Comparison of ENCODE assay signal across 22 mouse cellular contexts in the genomic region with DNA sequence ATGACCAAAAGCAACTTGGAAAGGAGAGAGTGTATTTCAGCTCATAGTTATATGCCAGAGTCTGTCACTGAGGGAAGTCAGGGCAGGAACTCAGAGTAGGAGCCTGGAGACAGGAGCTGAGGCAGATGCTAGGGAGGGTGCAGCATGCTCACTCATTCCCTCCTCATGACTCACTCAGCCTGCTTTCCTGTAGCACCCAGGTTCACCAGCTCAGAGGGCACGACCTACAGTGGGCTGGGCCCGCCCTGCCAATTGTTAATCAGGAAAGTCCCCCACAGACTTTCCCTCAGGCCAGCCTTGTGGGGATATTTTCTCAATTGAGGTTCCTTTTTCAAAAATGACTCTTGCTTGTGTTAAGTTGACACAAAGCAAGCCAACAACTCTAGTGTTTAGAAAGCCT.
"Had no signal": no experiment of that assay in that cellular context is flagged by ENCODE, and none has a peak within 500 bp of the region (broad histone marks: within the 10 kb centered on the region; RNA-seq: fewer than 3 reads in every experiment).

No protein-coding gene starts in this region.

- H3K4me1 ChIP-seq: limb, embryonic 10.5 days; limb, embryonic 13.5 days; lung, embryonic 15.5 days; midbrain, embryonic 10.5 days; midbrain, embryonic 13.5 days; neural tube, embryonic 12.5 days; neural tube, embryonic 15.5 days; stomach, embryonic 15.5 days had no signal

- H3K4me2 ChIP-seq: limb, embryonic 13.5 days; lung, embryonic 15.5 days; midbrain, embryonic 13.5 days; neural tube, embryonic 12.5 days; neural tube, embryonic 15.5 days; stomach, embryonic 15.5 days had no signal

- H3K27me3 ChIP-seq: limb, embryonic 13.5 days; lung, embryonic 15.5 days; megakaryocyte, embryonic 14.5 days; midbrain, embryonic 13.5 days; neural tube, embryonic 12.5 days; neural tube, embryonic 15.5 days; stomach, embryonic 15.5 days had no signal

- DNase-seq: kidney, adult 9 months; kidney, postnatal 14 days; layer of hippocampus, adult 9-11 months; liver; liver, postnatal 0 days; lung, postnatal 10 days; lung, postnatal 36 days; retina, postnatal 1 day; right cerebral cortex, postnatal 25 days; spleen, adult 18-20 months; thymus, postnatal 25 days had no signal

- H3K9me3 ChIP-seq: limb, embryonic 10.5 days; limb, embryonic 13.5 days; lung, embryonic 15.5 days; megakaryocyte, embryonic 14.5 days; midbrain, embryonic 10.5 days; midbrain, embryonic 13.5 days; neural tube, embryonic 12.5 days; neural tube, embryonic 15.5 days; stomach, embryonic 15.5 days had no signal

- H3K4me3 ChIP-seq: layer of hippocampus, adult 2 months; limb, embryonic 10.5 days; limb, embryonic 13.5 days; lung, embryonic 15.5 days; megakaryocyte, embryonic 14.5 days; midbrain, embryonic 10.5 days; midbrain, embryonic 13.5 days; neural tube, embryonic 12.5 days; neural tube, embryonic 15.5 days; stomach, embryonic 15.5 days had no signal

- ATAC-seq: liver, postnatal 0 days; midbrain, embryonic 13.5 days had no signal

- H3K27ac ChIP-seq: layer of hippocampus, adult 2 months; limb, embryonic 10.5 days; limb, embryonic 13.5 days; liver, embryonic 14.5 days; lung, embryonic 15.5 days; midbrain, embryonic 10.5 days; midbrain, embryonic 13.5 days; neural tube, embryonic 12.5 days; neural tube, embryonic 15.5 days; stomach, embryonic 15.5 days had no signal

- H3K9ac ChIP-seq: limb, embryonic 13.5 days; liver, embryonic 14.5 days; liver, postnatal 0 days; lung, embryonic 15.5 days; midbrain, embryonic 13.5 days; neural tube, embryonic 12.5 days; neural tube, embryonic 15.5 days; stomach, embryonic 15.5 days had no signal
